Mouse (Mus musculus): ENCODE measurements around the gene Trpc7. TPM values are rescaled to one million over a fixed set of nuclear protein-coding genes. Genes with fewer than 3 reads are reported as not detected.

Trpc7 gene
- total RNA-seq (2021): not detected
- long read RNA-seq, experiment 1: 0 reads
- long read RNA-seq, experiment 2: 0 reads

DNA sequence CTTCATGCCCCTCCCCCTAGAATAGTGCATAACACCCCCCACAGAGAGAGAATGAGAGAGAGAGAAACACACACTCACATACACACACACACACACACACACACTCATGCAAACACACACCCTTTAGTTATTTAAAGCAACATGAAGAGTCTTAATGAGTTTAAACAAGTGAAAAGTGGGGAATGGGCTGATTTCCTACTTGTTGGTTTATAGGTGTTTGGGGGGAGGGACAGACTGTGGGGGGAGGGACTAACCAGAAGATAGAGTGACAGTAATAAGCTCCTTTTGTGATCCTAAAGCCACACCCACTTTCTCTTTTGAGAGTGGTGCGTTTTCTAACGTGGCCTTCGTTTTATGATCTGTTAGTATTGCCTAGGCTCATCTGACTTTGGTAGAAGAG is at the start of gene Trpc7:
TSS of gene Trpc7 (minus strand) at position 101 of the 400 bp plus-strand sequence.
- no peak for DNase-seq

GRCm38 (mm10) chr13:56939261-56939660 is 43.5 kb upstream of the Trpc7 start:
- no peak for DNase-seq

GRCm38 (mm10) chr13:56933832-56934510 is 38.2 kb upstream of the Trpc7 start:
- no peak for DNase-seq

GRCm38 (mm10) chr13:56930421-56930820 is 34.6 kb upstream of the Trpc7 start:
- no peak for DNase-seq

DNA sequence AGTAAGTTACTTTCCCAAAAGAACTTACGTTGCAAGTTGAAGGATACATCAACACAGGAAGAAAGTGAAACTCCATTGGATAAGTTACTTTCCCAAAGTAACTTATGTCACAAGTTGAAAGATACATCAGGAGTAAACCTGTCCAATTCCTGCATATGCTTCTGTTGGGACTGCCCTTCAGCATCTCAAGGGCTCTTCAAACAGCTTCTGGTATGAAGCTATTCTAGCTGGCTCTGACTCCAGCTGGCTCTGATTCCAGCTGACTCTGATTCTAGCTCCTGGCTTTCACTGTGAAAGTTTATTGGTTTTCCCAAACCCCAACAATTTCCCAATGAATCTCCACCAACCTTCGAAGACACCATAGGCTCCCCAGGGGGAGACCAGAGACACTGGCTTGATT is 27.2 kb upstream of the Trpc7 start:
- no peak for DNase-seq

DNA sequence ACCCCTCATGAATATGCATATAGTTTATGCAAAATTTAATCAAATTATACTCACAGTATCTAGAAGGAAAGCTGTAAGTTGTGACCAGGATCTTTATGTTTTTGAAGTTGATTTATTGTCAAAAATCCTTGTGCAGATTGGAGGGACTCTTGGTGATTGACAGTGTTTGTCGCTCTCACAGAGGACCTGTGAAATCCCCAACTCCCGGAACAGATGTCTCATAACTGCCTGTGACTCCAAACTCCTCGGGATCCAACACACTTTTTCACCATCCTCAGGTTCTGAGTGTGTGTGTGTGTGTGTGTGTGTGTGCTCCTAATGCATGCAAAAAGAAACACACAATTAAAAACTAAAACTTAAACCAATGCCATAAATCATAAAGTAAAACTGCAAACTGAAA is 25.5 kb upstream of the Trpc7 start:
- DNase-seq: no peak

GRCm38 (mm10) chr13:56914721-56915120 is 18.9 kb upstream of the Trpc7 start:
- DNase-seq: no peak

- no peak for DNase-seq
These were observed 15.3 kb upstream of the Trpc7 start for GRCm38 (mm10) chr13:56911093-56911492.

DNA sequence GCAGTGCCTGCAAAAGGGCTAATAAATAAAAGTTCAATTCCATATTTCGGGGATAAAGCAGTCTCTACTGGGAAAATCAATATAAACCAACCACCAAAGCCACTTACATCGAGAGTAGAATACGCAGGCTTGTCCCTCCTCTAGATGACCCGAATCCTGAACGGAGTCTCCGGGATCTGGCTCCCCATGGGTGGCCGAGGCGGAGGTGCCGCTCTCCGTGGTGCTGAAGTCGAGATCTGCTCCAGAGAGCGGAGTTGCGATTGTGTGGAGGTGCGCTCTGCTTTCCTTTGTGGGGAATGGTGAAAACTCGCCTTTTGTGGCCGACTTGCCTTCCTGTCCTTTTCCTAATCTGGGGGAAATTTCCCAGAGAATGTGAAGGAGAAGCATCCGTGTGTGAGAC is 407 bp downstream of the Trpc7 start:
- peak; percentile 14 to 69 for DNase-seq

GRCm38 (mm10) chr13:56894543-56894942 is 1.2 kb downstream of the Trpc7 start:
- DNase-seq: no peak

DNA sequence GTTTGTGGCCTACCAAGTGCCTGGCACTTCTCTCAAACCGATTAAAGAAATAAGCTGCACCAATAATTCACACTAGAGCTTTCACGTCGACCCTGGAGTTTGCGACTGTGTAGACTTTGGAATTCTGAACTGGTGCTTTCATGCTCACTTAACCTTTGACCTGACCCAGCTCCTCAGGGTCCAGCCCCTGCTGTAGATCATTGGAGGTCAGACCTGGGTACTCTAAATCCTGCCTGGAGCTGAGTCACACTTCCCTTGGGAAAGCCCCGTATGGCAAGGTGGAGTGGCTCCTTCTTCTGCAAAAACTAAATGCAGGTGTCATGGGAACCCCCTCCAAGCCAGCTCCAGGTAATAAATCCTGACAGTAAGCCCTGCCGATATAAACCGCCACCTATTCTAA is 5.9 kb downstream of the Trpc7 start:
- no peak for DNase-seq

DNA sequence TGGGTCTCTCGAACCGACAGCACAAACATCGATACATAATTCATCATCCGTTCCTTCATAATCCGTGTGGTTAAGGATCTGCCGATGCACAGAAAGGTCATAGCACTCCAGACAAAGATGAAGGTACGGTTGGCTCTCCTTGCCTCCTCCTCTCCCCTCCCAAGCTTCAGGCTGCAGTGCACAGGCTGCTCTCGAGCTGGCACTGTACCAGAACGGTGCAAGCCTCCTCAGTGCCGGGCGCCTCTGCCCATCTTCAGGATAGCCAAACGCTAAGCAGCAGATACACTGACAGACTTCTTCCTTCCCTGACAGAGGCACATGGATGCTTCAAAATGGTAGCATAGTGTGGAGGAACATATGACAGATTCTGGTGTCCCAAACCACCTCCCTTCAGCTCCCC is 12.9 kb downstream of the Trpc7 start:
- no peak for DNase-seq

GRCm38 (mm10) chr13:56864567-56864966 is 31.2 kb downstream of the Trpc7 start:
- no peak for DNase-seq

DNA sequence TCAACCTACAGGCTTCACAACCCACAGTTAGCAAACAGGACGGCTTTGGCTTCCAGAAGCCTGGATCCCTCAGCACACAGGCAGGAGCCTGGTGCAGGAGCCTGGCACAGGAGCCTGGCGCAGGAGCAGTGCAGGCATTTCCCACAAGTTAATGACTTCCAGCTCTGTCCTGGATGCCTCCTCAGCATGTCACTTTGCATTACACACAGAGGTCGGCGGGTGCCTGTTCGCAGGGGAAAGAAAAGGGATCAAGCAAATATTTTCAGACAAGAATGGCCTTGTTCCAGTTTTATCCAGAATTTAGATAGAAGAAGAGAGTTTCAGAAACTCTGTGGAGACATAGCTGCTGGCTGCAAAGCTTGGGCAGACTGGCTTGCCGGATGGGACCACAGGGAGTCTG is 33.8 kb downstream of the Trpc7 start:
- no peak for DNase-seq

GRCm38 (mm10) chr13:56854506-56854905 is 41.3 kb downstream of the Trpc7 start:
- no peak for DNase-seq

GRCm38 (mm10) chr13:56853436-56853835 is 42.4 kb downstream of the Trpc7 start:
- no peak for DNase-seq

DNA sequence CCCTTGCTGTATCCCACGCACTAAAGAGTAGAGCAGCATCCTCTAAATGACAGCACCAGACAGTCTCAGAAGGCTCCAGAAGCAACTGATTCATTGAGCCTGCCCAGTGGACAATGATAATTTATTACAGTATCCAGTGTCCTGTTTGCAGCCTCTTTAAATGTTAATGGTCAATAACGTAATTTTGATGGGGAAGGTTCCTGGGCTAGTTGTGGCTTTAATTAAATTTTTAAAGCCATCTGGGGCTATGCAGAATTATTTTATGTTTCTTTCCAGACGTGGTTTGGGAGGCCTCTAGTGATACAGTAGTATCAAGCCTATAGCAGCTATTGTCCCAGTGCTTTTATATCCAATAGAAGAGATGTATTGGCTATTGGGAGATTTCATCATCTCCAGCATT is 49.9 kb downstream of the Trpc7 start:
- DNase-seq: no peak

DNA sequence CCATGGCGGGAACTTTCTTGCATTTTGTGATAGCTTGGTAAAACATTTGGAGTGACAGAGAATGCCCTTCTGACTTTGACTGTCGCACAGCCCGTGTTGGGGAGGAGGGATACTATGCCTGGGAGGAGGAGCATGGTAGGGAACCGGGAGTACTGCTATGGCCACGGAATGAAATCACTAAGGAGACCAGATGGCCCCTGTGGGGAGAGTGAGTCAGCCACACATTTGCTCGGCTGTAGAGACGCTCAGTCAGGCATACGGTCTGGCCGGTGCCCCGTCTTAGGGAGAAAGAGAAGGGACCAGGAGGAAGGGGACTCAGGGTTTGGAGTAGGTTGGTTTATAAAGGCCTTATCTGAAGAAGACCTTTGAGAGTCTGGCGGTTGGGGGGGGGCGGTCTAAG is 80.3 kb downstream of the Trpc7 start:
- no peak for DNase-seq

- peak; percentile 81 to 93 for DNase-seq
These were observed 88.9 kb downstream of the Trpc7 start for GRCm38 (mm10) chr13:56806776-56807490.

GRCm38 (mm10) chr13:56805131-56805530 is 90.7 kb downstream of the Trpc7 start:
- no peak for DNase-seq

GRCm38 (mm10) chr13:56797459-56797858 is 98.3 kb downstream of the Trpc7 start:
- no peak for DNase-seq

GRCm38 (mm10) chr13:56795501-56795900 is 100.3 kb downstream of the Trpc7 start:
- no peak for DNase-seq

DNA sequence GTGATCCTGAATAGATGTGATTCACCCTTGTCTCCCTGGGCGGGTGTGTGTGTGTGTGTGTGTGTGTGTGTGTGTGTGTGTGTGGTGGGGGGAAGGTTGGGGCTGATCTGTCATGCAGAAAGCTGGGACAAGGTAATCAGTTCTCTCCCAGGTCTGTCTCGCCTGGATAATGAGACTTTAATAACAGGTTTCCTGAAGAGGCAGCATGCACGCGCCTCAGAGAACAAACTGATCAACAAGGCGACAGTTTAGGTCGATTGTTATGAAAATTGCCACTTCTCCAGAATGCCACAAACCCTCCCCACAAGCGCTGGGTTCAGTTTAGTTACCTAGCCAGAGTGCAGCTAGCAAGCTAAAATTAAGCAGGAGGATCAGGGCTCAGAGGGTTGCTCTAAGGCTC is 101.4 kb downstream of the Trpc7 start:
- no peak for DNase-seq

DNA sequence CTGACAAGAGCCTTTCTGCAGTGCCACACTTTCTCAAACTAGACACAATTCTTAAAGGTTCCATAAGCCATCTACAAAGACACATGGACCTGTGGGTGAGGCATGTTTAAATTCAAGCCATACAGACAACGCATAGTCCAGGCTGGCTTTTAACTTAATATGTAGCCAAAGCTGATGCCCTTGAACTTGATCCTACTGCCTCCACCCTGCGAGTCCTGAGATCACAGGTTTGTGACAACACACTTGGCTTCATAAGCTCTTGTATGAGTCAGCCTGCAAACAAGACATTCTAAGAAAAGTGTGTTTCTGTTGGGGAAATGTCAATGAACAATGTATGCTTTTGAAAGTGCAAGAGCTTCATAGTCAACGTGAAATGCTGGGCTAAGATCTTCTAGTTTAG is 102.9 kb downstream of the Trpc7 start:
- DNase-seq: no peak

Data from heart, adult 18-20 months (tissue).